Mouse (Mus musculus): ENCODE data around the gene Ces1a.
A peak's percentile ranks its signal among the peaks of the same experiment; 100 is the strongest.

Gene Ces1a

GRCm38 (mm10) chr8:93048092-93048491 lies at the start of gene Ces1a:
Gene Ces1a, minus strand, starts transcription at chr8:93048192.
- TF ChIP-seq GATA4 (IDR thresholded peaks at IDR 0.05; ENCODE audit: insufficient replicate concordance, low read length): no peak

GRCm38 (mm10) chr8:93095376-93095775 lies 47.4 kb upstream of the Ces1a start:
- TF ChIP-seq GATA4 (IDR thresholded peaks at IDR 0.05; ENCODE audit: insufficient replicate concordance, low read length): no peak

GRCm38 (mm10) chr8:93091324-93091723 lies 43.3 kb upstream of the Ces1a start:
- no peak for TF ChIP-seq GATA4 (IDR thresholded peaks at IDR 0.05; ENCODE audit: insufficient replicate concordance, low read length)

- no peak for TF ChIP-seq GATA4 (IDR thresholded peaks at IDR 0.05; ENCODE audit: insufficient replicate concordance, low read length)
Measured at GRCm38 (mm10) chr8:93088686-93089122, 40.7 kb upstream of the Ces1a start.

GRCm38 (mm10) chr8:93088193-93088592 lies 40.2 kb upstream of the Ces1a start:
- no peak for TF ChIP-seq GATA4 (IDR thresholded peaks at IDR 0.05; ENCODE audit: insufficient replicate concordance, low read length)

- no peak for TF ChIP-seq GATA4 (IDR thresholded peaks at IDR 0.05; ENCODE audit: insufficient replicate concordance, low read length)
Measured at GRCm38 (mm10) chr8:93079887-93080286, 31.9 kb upstream of the Ces1a start, which contains the start of gene Ces1b. Gene Ces1b, minus strand, starts transcription at chr8:93080017.

- TF ChIP-seq GATA4 (IDR thresholded peaks at IDR 0.05; ENCODE audit: insufficient replicate concordance, low read length): no peak
Measured at GRCm38 (mm10) chr8:93075251-93075650, 27.3 kb upstream of the Ces1a start.

- TF ChIP-seq GATA4 (IDR thresholded peaks at IDR 0.05; ENCODE audit: insufficient replicate concordance, low read length): peak; percentile 97
Measured at GRCm38 (mm10) chr8:93063416-93064117, 15.6 kb upstream of the Ces1a start.

GRCm38 (mm10) chr8:93059185-93059584 lies 11.2 kb upstream of the Ces1a start:
- no peak for TF ChIP-seq GATA4 (IDR thresholded peaks at IDR 0.05; ENCODE audit: insufficient replicate concordance, low read length)

- no peak for TF ChIP-seq GATA4 (IDR thresholded peaks at IDR 0.05; ENCODE audit: insufficient replicate concordance, low read length)
Measured at GRCm38 (mm10) chr8:93055238-93055637, 7.2 kb upstream of the Ces1a start.

GRCm38 (mm10) chr8:93048510-93049416 lies 771 bp upstream of the Ces1a start:
- TF ChIP-seq GATA4 (IDR thresholded peaks at IDR 0.05; ENCODE audit: insufficient replicate concordance, low read length): no peak

GRCm38 (mm10) chr8:93043083-93043482 lies 4.9 kb downstream of the Ces1a start:
- TF ChIP-seq GATA4 (IDR thresholded peaks at IDR 0.05; ENCODE audit: insufficient replicate concordance, low read length): no peak

- no peak for TF ChIP-seq GATA4 (IDR thresholded peaks at IDR 0.05; ENCODE audit: insufficient replicate concordance, low read length)
Measured at GRCm38 (mm10) chr8:93040776-93041567, 7.0 kb downstream of the Ces1a start.

- TF ChIP-seq GATA4 (IDR thresholded peaks at IDR 0.05; ENCODE audit: insufficient replicate concordance, low read length): no peak
Measured at GRCm38 (mm10) chr8:93040256-93040655, 7.7 kb downstream of the Ces1a start.

GRCm38 (mm10) chr8:93038831-93039230 lies 9.2 kb downstream of the Ces1a start:
- no peak for TF ChIP-seq GATA4 (IDR thresholded peaks at IDR 0.05; ENCODE audit: insufficient replicate concordance, low read length)

Data from liver, adult (tissue).